Mouse (Mus musculus) thymus, postnatal 0 days (tissue): ENCODE measurements around the gene Krtap4-1. TPM values are rescaled to one million over a fixed set of nuclear protein-coding genes. Genes with fewer than 3 reads are reported as not detected.

ENCODE experiments used
- DNase-seq: peaks from one replicate; pipeline ENCODE4 v3.0.0-alpha.2; 2015; ENCODE audit warnings: low spot score
- polyA plus RNA-seq: library from polyadenylated mRNA; unstranded; fragments of >200 nt; fragmentation: Nextera tagmentation; extraction: Ambion mirVana; gene quantifications from 2 replicates; pipeline ENCODE4 v1.2.1, GENCODE M21; 2015

Krtap4-1 gene
- polyA plus RNA-seq, 1 experiment from 2014 or later = not detected

DNA sequence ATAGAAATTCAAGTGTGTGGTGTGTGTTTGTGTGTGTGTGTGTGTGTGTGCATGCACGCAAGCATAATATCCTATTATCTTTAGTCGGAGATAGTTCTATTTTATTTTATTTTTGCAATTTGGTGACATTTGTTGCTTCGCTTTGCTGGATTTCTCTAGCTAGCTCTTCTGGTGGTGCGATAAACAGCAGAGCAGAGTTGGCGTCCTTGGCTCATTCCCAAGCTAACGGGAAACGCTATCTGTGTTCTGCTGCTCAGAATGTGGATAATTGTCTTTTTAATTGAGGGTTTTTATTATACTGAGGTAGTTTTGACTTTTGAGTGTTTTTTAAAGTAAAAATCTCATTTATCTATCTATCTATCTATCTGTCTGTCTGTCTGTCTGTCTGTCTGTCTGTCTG, 42.9 kb downstream of the Krtap4-1 start:
- no peak for DNase-seq

DNA sequence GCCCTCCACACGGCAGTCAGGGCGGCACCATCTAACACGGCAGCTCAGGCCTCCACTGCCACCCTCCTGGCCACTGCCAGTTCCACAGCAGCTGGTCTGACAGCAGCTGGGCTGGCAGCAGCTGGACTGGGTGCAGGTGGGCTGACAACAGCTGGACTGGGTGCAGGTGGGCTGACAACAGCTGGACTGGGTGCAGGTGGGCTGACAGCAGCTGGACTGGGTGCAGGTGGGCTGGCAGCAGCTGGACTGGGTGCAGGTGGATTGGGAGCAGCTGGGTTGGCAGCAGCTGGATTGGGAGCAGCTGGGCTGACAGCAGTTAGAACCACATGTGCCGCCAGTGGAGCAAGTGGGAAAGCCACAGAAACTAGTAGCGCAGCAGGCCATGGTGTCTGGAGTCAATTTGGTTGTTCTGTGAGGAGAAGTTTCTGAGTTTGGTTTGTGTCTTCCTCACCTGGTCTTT, 44.8 kb downstream of the Krtap4-1 start, which contains the start of gene Krtap1-4:
Krtap1-4 (minus strand) TSS at position 410 of the 460 bp plus-strand sequence.
- DNase-seq = no peak

DNA sequence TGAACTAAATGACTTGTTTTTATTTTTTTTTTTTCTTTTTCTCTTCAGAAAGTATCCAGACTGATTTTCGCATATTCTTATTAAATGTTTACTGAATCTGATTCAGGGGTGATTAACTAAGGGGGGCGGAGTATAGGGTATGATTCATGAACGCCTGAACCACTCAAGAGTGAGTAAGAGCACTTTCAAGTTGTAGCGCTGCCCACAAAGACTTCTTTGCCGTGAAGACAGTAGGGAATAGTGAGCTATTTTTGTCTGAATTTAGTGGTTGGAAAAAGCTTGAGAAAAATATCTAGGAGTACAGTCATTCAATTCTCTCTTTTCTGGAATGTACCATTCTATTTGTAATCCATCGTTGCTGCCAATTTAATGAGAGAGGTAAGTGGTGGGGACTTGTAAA, 46.5 kb downstream of the Krtap4-1 start:
- no peak for DNase-seq

DNA sequence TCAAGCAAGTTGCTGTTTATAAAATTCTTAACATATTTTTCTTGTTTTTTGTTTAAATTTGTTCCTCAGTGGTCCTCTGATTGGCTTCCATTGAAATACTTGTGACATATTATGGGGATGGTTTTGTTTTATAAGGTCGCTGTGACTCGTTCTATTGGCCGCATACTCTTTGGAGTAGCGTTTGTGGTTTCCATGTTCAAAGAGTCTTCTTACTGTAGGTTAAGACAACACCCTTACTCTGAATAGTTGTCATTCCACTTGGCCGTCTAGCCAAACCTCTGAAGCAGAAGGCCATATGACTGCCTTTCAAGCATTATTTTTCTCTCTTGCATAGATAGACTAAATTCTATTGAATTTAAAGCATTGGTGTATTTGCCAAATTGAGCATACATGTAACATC, 47.0 kb downstream of the Krtap4-1 start:
- DNase-seq = no peak

DNA sequence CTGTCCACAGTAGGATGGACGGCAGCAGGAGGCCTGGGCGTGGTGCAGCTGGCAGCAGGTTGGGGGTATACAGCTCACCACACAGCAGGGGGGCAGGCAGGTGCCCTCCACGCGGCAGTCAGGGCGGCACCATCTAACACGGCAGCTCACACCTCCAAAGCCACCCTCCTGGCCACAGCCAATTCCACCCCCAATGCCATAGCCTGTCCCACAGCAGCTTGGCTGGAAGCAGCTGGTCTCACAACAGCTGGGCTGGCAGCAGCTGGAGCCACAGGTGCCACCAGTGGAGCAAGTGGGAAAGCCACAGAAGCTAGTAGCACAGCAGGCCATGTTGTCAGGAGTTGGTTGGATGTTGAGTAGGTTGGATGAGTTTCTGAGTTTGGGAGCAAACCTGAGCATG, 47.4 kb downstream of the Krtap4-1 start, which contains the start of gene Krtap1-5:
Krtap1-5 (minus strand) TSS at position 381 of the 400 bp plus-strand sequence.
- no peak for DNase-seq

Other genes with a start within 250 kb of the Krtap4-1 start
- 44.9 and 47.3 TPM in 2 replicates for gene Krt10, start 238.9 kb downstream of the Krtap4-1 start, polyA plus RNA-seq
- 0.52 and 0.63 TPM in 2 replicates for gene Krt12, start 206.0 kb downstream of the Krtap4-1 start, polyA plus RNA-seq
- 1.6 TPM in 2 replicates for gene Krt20, start 190.1 kb downstream of the Krtap4-1 start, polyA plus RNA-seq
- gene Krt23, start 135.1 kb downstream of the Krtap4-1 start, polyA plus RNA-seq = 1.8 and 2.4 TPM in 2 replicates
- gene Krt39, start 106.9 kb downstream of the Krtap4-1 start, polyA plus RNA-seq = not detected in 2 replicates
- gene Krt40, start 85.1 kb downstream of the Krtap4-1 start, polyA plus RNA-seq = not detected in 2 replicates
- 0.33 TPM in 1 of 2 replicates, not detected in the other for gene Krtap3-3, start 77.4 kb downstream of the Krtap4-1 start, polyA plus RNA-seq
- gene Krtap3-2, start 71.4 kb downstream of the Krtap4-1 start, polyA plus RNA-seq = not detected in 2 replicates
- gene Gm11939, start 68.8 kb downstream of the Krtap4-1 start, polyA plus RNA-seq = not detected in 2 replicates
- gene Krtap3-1, start 61.6 kb downstream of the Krtap4-1 start, polyA plus RNA-seq = not detected in 2 replicates
- not detected in 2 replicates for gene Krtap1-5, start 47.2 kb downstream of the Krtap4-1 start, polyA plus RNA-seq
- gene Krtap1-4, start 44.6 kb downstream of the Krtap4-1 start, polyA plus RNA-seq = not detected in 2 replicates
- not detected in 2 replicates for gene Krtap1-3, start 36.9 kb downstream of the Krtap4-1 start, polyA plus RNA-seq
- not detected in 2 replicates for gene Krtap9-3, start 30.1 kb downstream of the Krtap4-1 start, polyA plus RNA-seq
- not detected in 2 replicates for gene Gm11938, start 24.9 kb downstream of the Krtap4-1 start, polyA plus RNA-seq
- not detected in 2 replicates for gene Gm11937, start 18.0 kb downstream of the Krtap4-1 start, polyA plus RNA-seq
- not detected in 2 replicates for gene Krtap2-4, start 13.4 kb downstream of the Krtap4-1 start, polyA plus RNA-seq
- gene Gm11562, start 7.8 kb downstream of the Krtap4-1 start, polyA plus RNA-seq = 0.27 TPM in 1 of 2 replicates, not detected in the other
- not detected in 2 replicates for gene Krtap4-2, start 6.8 kb upstream of the Krtap4-1 start, polyA plus RNA-seq
- gene Krtap4-7, start 15.9 kb upstream of the Krtap4-1 start, polyA plus RNA-seq = not detected in 2 replicates
- not detected in 2 replicates for gene Gm11555, start 22.0 kb upstream of the Krtap4-1 start, polyA plus RNA-seq
- gene Gm11563, start 30.7 kb upstream of the Krtap4-1 start, polyA plus RNA-seq = not detected in 2 replicates
- gene Krtap4-6, start 37.7 kb upstream of the Krtap4-1 start, polyA plus RNA-seq = not detected in 2 replicates
- gene Gm14190, start 62.5 kb upstream of the Krtap4-1 start, polyA plus RNA-seq = not detected in 2 replicates
- not detected in 2 replicates for gene Gm14180, start 106.1 kb upstream of the Krtap4-1 start, polyA plus RNA-seq
- not detected in 2 replicates for gene Gm11595, start 144.7 kb upstream of the Krtap4-1 start, polyA plus RNA-seq
- gene Krtap4-8, start 152.5 kb upstream of the Krtap4-1 start, polyA plus RNA-seq = not detected in 2 replicates
- gene Krtap4-9, start 157.0 kb upstream of the Krtap4-1 start, polyA plus RNA-seq = not detected in 2 replicates
- not detected in 2 replicates for gene Gm11596, start 165.2 kb upstream of the Krtap4-1 start, polyA plus RNA-seq
- not detected in 2 replicates for gene Gm11569, start 170.7 kb upstream of the Krtap4-1 start, polyA plus RNA-seq
- gene Gm11554, start 176.2 kb upstream of the Krtap4-1 start, polyA plus RNA-seq = not detected in 2 replicates
- not detected in 2 replicates for gene Krtap4-13, start 181.7 kb upstream of the Krtap4-1 start, polyA plus RNA-seq
- not detected in 2 replicates for gene Gm11564, start 187.4 kb upstream of the Krtap4-1 start, polyA plus RNA-seq
- not detected in 2 replicates for gene 2300003K06Rik, start 209.8 kb upstream of the Krtap4-1 start, polyA plus RNA-seq
- gene Krtap4-16, start 223.4 kb upstream of the Krtap4-1 start, polyA plus RNA-seq = not detected in 2 replicates
- gene Gm11568, start 229.7 kb upstream of the Krtap4-1 start, polyA plus RNA-seq = not detected in 2 replicates
- not detected in 2 replicates for gene Gm11559, start 236.2 kb upstream of the Krtap4-1 start, polyA plus RNA-seq
- not detected in 2 replicates for gene Krtap9-1, start 245.2 kb upstream of the Krtap4-1 start, polyA plus RNA-seq